Mouse (Mus musculus): ENCODE measurements at regions not wholly inside any gene's neighbourhood (a gene's known extent, or its start where the extent isn't known, plus 50 kb on each side); places are given as distances from the start of the nearest gene placed in this dataset.

- ChIA-PET POLR2A (no interaction called here), CTCF (no interaction called here)
- H3K27me3 ChIP-seq = no peaks in the 10 kb centered on the region
- DNase-seq (ENCODE audit: low read depth, low spot score) = no peak
- no peak for ATAC-seq
- in situ Hi-C loops (cut with MboI; ENCODE audit: low pct_unique_long_range_greater_than_20kb) = no loop called here
- no peak for TF ChIP-seq CTCF (IDR thresholded peaks at IDR 0.05)
Measured at GRCm38 (mm10) chr16:29706996-29707395, 127.9 kb downstream of the Opa1 start.

- no peak for ATAC-seq
- CTCF ChIA-PET = no interaction called here
- no peaks in the 10 kb centered on the region for H3K27me3 ChIP-seq
- in situ Hi-C loops (cut with MboI; ENCODE audit: low pct_unique_long_range_greater_than_20kb) = no loop called here
- no peak for TF ChIP-seq CTCF (IDR thresholded peaks at IDR 0.05)
- POLR2A ChIA-PET = no interaction called here
- DNase-seq (ENCODE audit: low read depth, low spot score) = no peak
Measured at GRCm38 (mm10) chr16:29707656-29708055, 128.5 kb downstream of the Opa1 start.

- ChIA-PET POLR2A (no interaction called here), CTCF (no interaction called here)
- TF ChIP-seq CTCF (IDR thresholded peaks at IDR 0.05) = no peak
- no peaks in the 10 kb centered on the region for H3K27me3 ChIP-seq
- ATAC-seq (no peak), DNase-seq (ENCODE audit: low read depth, low spot score) (peak; percentile 48)
- in situ Hi-C loops (cut with MboI; ENCODE audit: low pct_unique_long_range_greater_than_20kb) = no loop called here
Measured at GRCm38 (mm10) chr16:29709072-29709471, 129.9 kb downstream of the Opa1 start.

- POLR2A ChIA-PET = no interaction called here
- DNase-seq (ENCODE audit: low read depth, low spot score) (no peak), ATAC-seq (no peak)
- no peaks in the 10 kb centered on the region for H3K27me3 ChIP-seq
- no peak for TF ChIP-seq CTCF (IDR thresholded peaks at IDR 0.05)
- CTCF ChIA-PET = no interaction called here
- in situ Hi-C loops (cut with MboI; ENCODE audit: low pct_unique_long_range_greater_than_20kb) = no loop called here
Measured at GRCm38 (mm10) chr16:29711386-29711785, 132.3 kb downstream of the Opa1 start.

- CTCF ChIA-PET = no interaction called here
- in situ Hi-C loops (cut with MboI; ENCODE audit: low pct_unique_long_range_greater_than_20kb) = no loop called here
- ATAC-seq = no peak
- H3K27me3 ChIP-seq = no peaks in the 10 kb centered on the region
- no peak for DNase-seq (ENCODE audit: low read depth, low spot score)
- POLR2A ChIA-PET = no interaction called here
- no peak for TF ChIP-seq CTCF (IDR thresholded peaks at IDR 0.05)
Measured at GRCm38 (mm10) chr16:29711912-29712681, 133.0 kb downstream of the Opa1 start.

GRCm38 (mm10) chr16:29714612-29715127, 135.5 kb downstream of the Opa1 start:
- H3K27me3 ChIP-seq = no peaks in the 10 kb centered on the region
- TF ChIP-seq CTCF (IDR thresholded peaks at IDR 0.05) = no peak
- ChIA-PET CTCF (interaction anchor here (1.5 kb wide), 1 partner anchor 10 kb away, joined by 5 read pairs; no protein-coding TSS in a partner anchor), POLR2A (no interaction called here)
- in situ Hi-C loops (cut with MboI; ENCODE audit: low pct_unique_long_range_greater_than_20kb) = no loop called here
- peak; percentile 62 for DNase-seq (ENCODE audit: low read depth, low spot score)
- ATAC-seq = peak; percentile 65

GRCm38 (mm10) chr16:29718965-29719364, 139.8 kb downstream of the Opa1 start:
- CTCF ChIA-PET = no interaction called here
- no peak for TF ChIP-seq CTCF (IDR thresholded peaks at IDR 0.05)
- DNase-seq (ENCODE audit: low read depth, low spot score) (no peak), ATAC-seq (no peak)
- in situ Hi-C loops (cut with MboI; ENCODE audit: low pct_unique_long_range_greater_than_20kb) = no loop called here
- POLR2A ChIA-PET = no interaction called here
- H3K27me3 ChIP-seq = no peaks in the 10 kb centered on the region

GRCm38 (mm10) chr16:29719571-29720451, 140.7 kb downstream of the Opa1 start:
- DNase-seq (ENCODE audit: low read depth, low spot score) = no peak
- TF ChIP-seq CTCF (IDR thresholded peaks at IDR 0.05) = no peak
- no peaks in the 10 kb centered on the region for H3K27me3 ChIP-seq
- POLR2A ChIA-PET = no interaction called here
- CTCF ChIA-PET = no interaction called here
- in situ Hi-C loops (cut with MboI; ENCODE audit: low pct_unique_long_range_greater_than_20kb) = no loop called here
- no peak for ATAC-seq

- no peak for TF ChIP-seq CTCF (IDR thresholded peaks at IDR 0.05)
- DNase-seq (ENCODE audit: low read depth, low spot score) (no peak), ATAC-seq (no peak)
- no peaks in the 10 kb centered on the region for H3K27me3 ChIP-seq
- in situ Hi-C loops (cut with MboI; ENCODE audit: low pct_unique_long_range_greater_than_20kb) = loop anchor here (5.0 kb wide), 1 partner anchor 98 kb away; no protein-coding TSS in a partner anchor
- ChIA-PET CTCF (interaction anchor here (2.1 kb wide), 1 partner anchor 10 kb away, joined by 5 read pairs; no protein-coding TSS in a partner anchor), POLR2A (interaction anchor here (1.0 kb wide), 1 partner anchor 81 kb away, joined by 3 read pairs; no protein-coding TSS in a partner anchor)
Measured at GRCm38 (mm10) chr16:29725153-29725552, 146.0 kb downstream of the Opa1 start.

- ATAC-seq (no peak), DNase-seq (ENCODE audit: low read depth, low spot score) (no peak)
- CTCF ChIA-PET = interaction anchor here (2.1 kb wide), 1 partner anchor 10 kb away, joined by 5 read pairs; no protein-coding TSS in a partner anchor
- no peaks in the 10 kb centered on the region for H3K27me3 ChIP-seq
- TF ChIP-seq CTCF (IDR thresholded peaks at IDR 0.05) = no peak
- in situ Hi-C loops (cut with MboI; ENCODE audit: low pct_unique_long_range_greater_than_20kb) = loop anchor here (5.0 kb wide), 1 partner anchor 98 kb away; no protein-coding TSS in a partner anchor
- POLR2A ChIA-PET = interaction anchor here (1.0 kb wide), 1 partner anchor 81 kb away, joined by 3 read pairs; no protein-coding TSS in a partner anchor
Measured at GRCm38 (mm10) chr16:29725563-29725962, 146.4 kb downstream of the Opa1 start.
